Mouse (Mus musculus) liver, embryonic 16.5 days (tissue): ENCODE data around the gene Strn. TPM values are rescaled to one million over a fixed set of nuclear protein-coding genes. Genes with fewer than 3 reads are reported as not detected.

Experiments
- ATAC-seq: fragments of 200-750 bp; cut with Nextera tagmentation; 2 replicates; pipeline ENCODE4 v1.8.0; 2017; ENCODE audit warnings: low read depth, mild to moderate bottlenecking, moderate number of reproducible peaks, moderate library complexity
- H3K27ac ChIP-seq: fragments of 300-500 bp; sonication (generic); 2 replicates; pipeline ENCODE4 v1.5.1; 2014; ENCODE audit warnings: mild to moderate bottlenecking, low read length
- H3K27me3 ChIP-seq: fragments of 300-500 bp; sonication (generic); 2 replicates; pipeline ENCODE4 v1.6.1; 2014; ENCODE audit warnings: low read depth, low read length, mixed read lengths; ENCODE audit not compliant: control insufficient read depth, insufficient read depth
- H3K36me3 ChIP-seq: fragments of 300-500 bp; sonication (generic); 2 replicates; pipeline ENCODE4 v1.6.1; 2014; ENCODE audit warnings: mild to moderate bottlenecking; ENCODE audit not compliant: control insufficient read depth, insufficient read depth
- H3K4me1 ChIP-seq: fragments of 300-500 bp; sonication (generic); 2 replicates; pipeline ENCODE4 v1.6.1; 2014; ENCODE audit warnings: low read depth, low read length, mixed read lengths; ENCODE audit not compliant: control insufficient read depth
- H3K4me2 ChIP-seq: fragments of 300-500 bp; sonication (generic); 2 replicates; pipeline ENCODE4 v1.6.1; 2014; ENCODE audit warnings: low read depth, low read length, mixed read lengths
- H3K4me3 ChIP-seq: fragments of 300-500 bp; sonication (generic); 2 replicates; pipeline ENCODE4 v1.5.1; 2014; ENCODE audit warnings: low read depth, mild to moderate bottlenecking, low read length
- H3K9ac ChIP-seq: fragments of 300-500 bp; sonication (generic); 2 replicates; pipeline ENCODE4 v1.6.1; 2014; ENCODE audit warnings: low read depth, low read length
- H3K9me3 ChIP-seq: fragments of 300-500 bp; sonication (generic); replicated peaks from 2 replicates; pipeline ENCODE4 v1.6.1; 2016; ENCODE audit warnings: low read length; ENCODE audit not compliant: control insufficient read depth
- WGBS: fragments of 180-500 bp; shearing (Covaris S2); extraction: QIAGEN DNeasy Blood & Tissue Kit; methylation state at CpG from one replicate; pipeline ENCODE4 v1.1.7; 2014; ENCODE audit not compliant: insufficient replicate concordance; 5-methylcytosine and 5-hydroxymethylcytosine counted together
- polyA plus RNA-seq: library from polyadenylated mRNA; unstranded; fragments of >200 nt; fragmentation: Nextera tagmentation; extraction: Ambion mirVana; gene quantifications from 2 replicates; pipeline ENCODE4 v1.2.1, GENCODE M21; 2015

Gene Strn
- polyA plus RNA-seq, 1 experiment from 2014 or later, result 2.6 TPM

DNA sequence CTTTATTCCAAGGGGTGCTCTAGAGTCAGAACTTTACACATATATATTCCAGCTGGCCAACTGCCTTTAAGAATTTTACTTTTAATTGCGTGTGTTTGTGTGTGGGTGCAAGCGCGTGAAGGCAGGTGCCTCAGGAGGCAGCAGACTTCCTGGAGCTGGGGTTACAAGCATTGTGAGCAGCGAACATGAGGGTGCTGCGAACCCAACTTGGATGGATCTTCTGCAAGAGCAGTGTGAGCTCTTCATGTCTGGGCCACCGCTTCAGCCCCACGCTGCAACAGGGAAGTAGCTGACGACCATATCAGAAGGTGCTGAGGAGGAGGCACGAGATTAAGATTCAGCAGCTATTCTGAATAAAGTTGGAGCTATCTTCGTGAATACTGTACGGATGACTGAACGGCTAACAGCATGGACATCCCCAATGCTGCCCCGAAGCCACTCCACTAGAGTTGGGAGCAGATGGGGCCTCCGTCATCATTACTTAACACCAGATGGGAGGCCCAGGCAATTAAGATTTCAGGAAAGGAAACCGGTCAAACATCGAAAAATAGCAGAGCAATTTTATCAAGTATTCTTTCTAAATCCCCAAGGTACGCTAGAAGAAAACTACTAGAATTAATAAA, 93.0 kb downstream of the Strn start:
- Histone ChIP-seq H3K4me1 (no peaks in the 10 kb centered on the region), H3K4me3 (no peak overlapping the region), H3K27ac (no peak overlapping the region), H3K4me2 (no peak overlapping the region), H3K36me3 (no peaks in the 10 kb centered on the region), H3K9me3 (no peaks in the 10 kb centered on the region), H3K27me3 (no peaks in the 10 kb centered on the region), H3K9ac (no peak overlapping the region)
- WGBS, result 79% methylated on average over 17 of the region's 17 CpGs
- no peak for ATAC-seq

DNA sequence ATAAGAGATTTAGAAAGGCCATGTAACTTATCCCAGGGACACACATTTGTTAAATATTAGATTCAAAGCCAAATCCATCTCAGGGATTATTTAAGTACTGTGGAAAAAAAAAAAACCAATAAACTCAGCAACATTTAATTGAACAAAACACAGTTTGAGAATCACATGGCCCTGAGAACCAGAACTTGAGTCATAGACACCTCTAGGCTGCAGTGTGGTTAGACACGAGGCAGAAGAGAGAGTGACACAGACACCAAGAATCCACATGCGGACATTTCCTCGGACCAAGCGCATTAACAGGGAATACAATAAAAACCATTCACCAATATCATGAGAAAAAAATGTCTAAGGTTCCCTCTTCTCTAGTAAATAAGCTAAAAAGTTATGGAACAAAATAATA, 94.7 kb downstream of the Strn start:
- 80% methylated on average over 4 of the region's 4 CpGs for WGBS
- H3K27ac ChIP-seq, result no peak overlapping the region

DNA sequence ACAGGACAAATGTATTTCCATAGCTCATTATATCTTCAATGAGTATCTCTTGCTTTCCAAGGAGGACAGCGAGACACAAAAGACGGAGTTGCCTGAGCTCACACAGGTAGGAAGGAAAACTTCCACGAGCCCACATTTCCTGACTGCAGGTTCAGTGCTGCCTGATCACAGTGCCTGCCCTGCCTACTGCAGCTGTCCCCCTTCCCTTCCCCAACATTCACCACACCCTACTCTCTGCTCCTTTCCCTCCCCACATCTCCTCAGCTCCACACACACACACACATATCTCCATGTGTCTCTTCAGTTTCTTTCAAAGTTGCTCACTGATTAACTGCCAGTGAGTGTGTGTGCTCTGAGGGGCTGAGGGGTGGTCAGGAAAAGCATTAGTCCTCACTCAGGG, 96.6 kb downstream of the Strn start:
- no peak for ATAC-seq
- 67% methylated on average over 3 of the region's 3 CpGs for WGBS
- Histone ChIP-seq H3K9ac (no peak overlapping the region), H3K27ac (no peak overlapping the region), H3K9me3 (no peaks in the 10 kb centered on the region), H3K36me3 (no peaks in the 10 kb centered on the region), H3K4me1 (no peaks in the 10 kb centered on the region), H3K27me3 (no peaks in the 10 kb centered on the region), H3K4me3 (no peak overlapping the region), H3K4me2 (no peak overlapping the region)

More for the DNA sequence above, 94.7 kb downstream of the Strn start:
- H3K4me2 ChIP-seq, result no peak overlapping the region
- no peaks in the 10 kb centered on the region for H3K36me3 ChIP-seq
- H3K27me3 ChIP-seq, result no peaks in the 10 kb centered on the region
- H3K4me1 ChIP-seq, result no peaks in the 10 kb centered on the region
- ATAC-seq, result no peak
- no peak overlapping the region for H3K4me3 ChIP-seq
- H3K9me3 ChIP-seq, result no peaks in the 10 kb centered on the region
- H3K9ac ChIP-seq, result no peak overlapping the region

DNA sequence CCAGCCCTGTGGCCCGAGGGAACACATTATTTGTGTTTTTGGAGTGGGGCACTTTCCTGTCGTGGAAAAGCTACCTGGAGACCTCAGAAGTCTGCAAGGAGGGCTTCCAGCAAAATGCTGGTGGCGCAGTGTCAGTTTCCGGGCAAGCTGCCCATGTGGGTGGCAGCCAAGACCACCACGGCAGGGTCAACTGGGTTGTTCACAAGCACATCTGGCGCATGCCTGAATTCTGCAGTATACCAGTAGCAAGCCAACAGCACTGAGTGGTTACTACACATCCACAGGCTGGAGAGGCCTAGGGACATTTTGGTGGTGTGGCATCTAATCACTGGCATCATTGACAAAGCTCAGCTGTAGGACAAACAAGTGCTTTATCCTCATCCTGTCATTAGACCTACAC, 97.9 kb downstream of the Strn start:
- Histone ChIP-seq H3K27ac (no peak overlapping the region), H3K4me1 (no peaks in the 10 kb centered on the region), H3K9ac (no peak overlapping the region), H3K9me3 (no peaks in the 10 kb centered on the region), H3K36me3 (no peaks in the 10 kb centered on the region), H3K27me3 (no peaks in the 10 kb centered on the region), H3K4me2 (no peak overlapping the region), H3K4me3 (no peak overlapping the region)
- 68% methylated on average over 6 of the region's 6 CpGs for WGBS
- no peak for ATAC-seq

DNA sequence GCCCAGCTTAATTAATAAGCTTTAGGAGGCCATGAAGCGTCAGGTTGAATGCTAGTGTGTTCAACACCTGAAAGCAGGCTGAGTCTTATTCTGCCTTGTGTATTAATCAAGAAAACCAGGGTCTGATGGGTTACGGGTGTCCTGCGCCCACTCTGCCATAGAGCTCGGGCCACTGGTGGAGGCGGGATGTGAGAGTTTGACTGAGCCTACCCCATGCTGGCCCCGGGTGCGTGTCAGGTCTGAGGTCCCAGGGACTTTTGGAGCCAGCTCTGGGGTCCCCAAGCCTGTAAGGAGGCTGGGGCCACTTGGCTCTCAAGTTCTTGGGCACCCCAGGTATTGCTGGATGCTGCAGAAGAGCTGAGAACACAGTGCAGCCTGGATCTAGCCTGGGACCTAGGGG, 99.9 kb downstream of the Strn start:
- no peaks in the 10 kb centered on the region for H3K27me3 ChIP-seq
- H3K4me2 ChIP-seq, result no peak overlapping the region
- WGBS, result 72% methylated on average over 7 of the region's 7 CpGs

DNA sequence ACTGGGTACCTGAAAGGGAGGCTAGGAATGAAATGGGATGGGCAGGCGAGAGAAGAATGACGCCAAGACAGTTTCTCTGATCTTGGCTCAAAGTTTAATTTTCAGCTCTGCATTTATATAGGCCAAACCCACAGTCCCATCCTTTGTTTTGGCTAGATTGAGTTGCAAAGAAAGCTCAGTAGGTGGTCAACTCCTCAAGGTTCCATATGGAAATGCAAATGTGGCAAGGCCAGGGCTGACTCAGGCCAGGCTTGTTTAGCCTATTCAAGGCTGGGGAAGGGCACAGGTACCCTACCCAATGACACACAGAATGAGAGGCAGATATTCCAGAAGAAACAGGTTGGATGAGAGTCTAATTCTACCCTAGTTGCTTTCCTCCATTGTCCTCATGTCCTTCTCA, 101.4 kb downstream of the Strn start:
- H3K27ac ChIP-seq, result no peak overlapping the region
- H3K9me3 ChIP-seq, result no peaks in the 10 kb centered on the region
- no peaks in the 10 kb centered on the region for H3K36me3 ChIP-seq
- no peak overlapping the region for H3K4me3 ChIP-seq
- no peaks in the 10 kb centered on the region for H3K27me3 ChIP-seq
- no peak for ATAC-seq
- H3K4me2 ChIP-seq, result no peak overlapping the region
- H3K9ac ChIP-seq, result no peak overlapping the region
- no peaks in the 10 kb centered on the region for H3K4me1 ChIP-seq
- 72% methylated on average over 2 of the region's 2 CpGs for WGBS

More for the DNA sequence above, 99.9 kb downstream of the Strn start:
- no peaks in the 10 kb centered on the region for H3K4me1 ChIP-seq
- no peaks in the 10 kb centered on the region for H3K36me3 ChIP-seq
- H3K9ac ChIP-seq, result no peak overlapping the region
- no peak for ATAC-seq
- no peak overlapping the region for H3K27ac ChIP-seq
- H3K9me3 ChIP-seq, result no peaks in the 10 kb centered on the region
- H3K4me3 ChIP-seq, result no peak overlapping the region

DNA sequence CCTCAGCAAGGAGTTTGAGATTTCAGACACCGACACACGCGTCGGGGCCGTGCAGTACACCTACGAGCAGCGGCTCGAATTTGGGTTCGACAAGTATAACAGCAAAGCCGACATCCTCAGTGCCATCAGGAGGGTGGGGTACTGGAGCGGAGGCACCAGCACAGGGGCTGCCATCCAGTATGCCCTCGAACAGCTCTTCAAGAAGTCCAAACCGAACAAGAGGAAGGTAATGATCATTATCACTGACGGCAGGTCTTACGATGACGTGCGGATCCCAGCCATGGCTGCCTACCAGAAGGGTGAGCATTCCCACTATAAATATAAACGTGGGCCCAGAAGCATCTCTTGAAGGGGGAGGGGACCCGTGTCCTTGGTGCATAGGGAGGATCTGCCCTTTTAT, 112.1 kb downstream of the Strn start:
- no peaks in the 10 kb centered on the region for H3K36me3 ChIP-seq
- no peak overlapping the region for H3K4me2 ChIP-seq
- H3K9me3 ChIP-seq, result no peaks in the 10 kb centered on the region
- no peak for ATAC-seq
- H3K27ac ChIP-seq, result no peak overlapping the region
- H3K9ac ChIP-seq, result no peak overlapping the region
- H3K4me1 ChIP-seq, result no peaks in the 10 kb centered on the region
- H3K27me3 ChIP-seq, result no peaks in the 10 kb centered on the region
- no peak overlapping the region for H3K4me3 ChIP-seq
- WGBS, result 82% methylated on average over 19 of the region's 19 CpGs

DNA sequence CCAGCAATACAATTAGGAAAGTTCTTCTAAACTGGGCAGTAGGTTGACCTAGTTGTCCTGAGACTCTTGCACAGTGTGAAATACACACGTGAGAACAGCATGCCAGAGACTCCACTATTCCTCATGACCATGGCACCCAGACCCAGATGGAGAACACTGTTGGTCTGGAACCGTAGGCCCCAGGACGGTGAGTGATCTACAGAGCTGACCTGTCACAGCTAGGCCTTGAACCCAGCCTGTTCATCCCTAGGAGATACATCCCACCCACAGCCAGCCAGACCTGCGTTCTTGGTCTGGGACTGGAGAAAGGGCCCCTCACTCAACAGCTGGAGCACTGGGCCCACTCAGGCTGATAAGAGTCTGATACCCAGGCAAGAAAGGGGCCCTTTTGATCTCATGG, 115.1 kb downstream of the Strn start:
- H3K9me3 ChIP-seq, result no peaks in the 10 kb centered on the region
- H3K4me1 ChIP-seq, result no peaks in the 10 kb centered on the region
- no peak overlapping the region for H3K4me3 ChIP-seq
- H3K27ac ChIP-seq, result no peak overlapping the region
- H3K4me2 ChIP-seq, result no peak overlapping the region
- H3K9ac ChIP-seq, result no peak overlapping the region
- 64% methylated on average over 4 of the region's 4 CpGs for WGBS
- no peaks in the 10 kb centered on the region for H3K36me3 ChIP-seq
- H3K27me3 ChIP-seq, result no peaks in the 10 kb centered on the region
- ATAC-seq, result no peak

DNA sequence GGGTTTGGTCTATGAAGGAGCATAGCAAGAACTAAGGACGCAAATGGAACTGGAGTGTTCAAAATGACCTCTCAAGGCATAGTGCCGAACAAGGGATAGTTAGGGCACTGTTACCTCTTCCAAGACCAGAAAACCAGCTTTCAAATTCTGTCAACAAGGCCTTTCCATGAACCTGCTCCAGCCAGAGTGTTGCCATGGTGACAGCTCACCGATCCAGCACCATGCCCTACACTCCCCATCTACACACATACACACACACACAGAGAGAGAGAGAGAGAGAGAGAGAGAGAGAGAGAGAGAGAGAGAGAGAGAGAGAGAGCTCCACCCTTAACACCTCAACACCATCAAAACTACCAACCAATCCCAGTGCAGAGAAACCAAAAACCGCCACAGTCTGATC, 116.3 kb downstream of the Strn start:
- no peak for ATAC-seq
- Histone ChIP-seq H3K36me3 (no peaks in the 10 kb centered on the region), H3K27me3 (no peaks in the 10 kb centered on the region), H3K9me3 (no peaks in the 10 kb centered on the region), H3K4me1 (no peaks in the 10 kb centered on the region), H3K9ac (no peak overlapping the region), H3K4me2 (no peak overlapping the region), H3K27ac (no peak overlapping the region), H3K4me3 (no peak overlapping the region)
- WGBS, result 69% methylated on average over 4 of the region's 4 CpGs
